Mouse (Mus musculus): Measurements from ENCODE around the gene Usp6nl. TPM values are rescaled to one million over a fixed set of nuclear protein-coding genes. Genes with fewer than 3 reads are reported as not detected.

Usp6nl gene
- polyA plus RNA-seq, 1 experiment from 2014 or later, result 9.4 TPM

DNA sequence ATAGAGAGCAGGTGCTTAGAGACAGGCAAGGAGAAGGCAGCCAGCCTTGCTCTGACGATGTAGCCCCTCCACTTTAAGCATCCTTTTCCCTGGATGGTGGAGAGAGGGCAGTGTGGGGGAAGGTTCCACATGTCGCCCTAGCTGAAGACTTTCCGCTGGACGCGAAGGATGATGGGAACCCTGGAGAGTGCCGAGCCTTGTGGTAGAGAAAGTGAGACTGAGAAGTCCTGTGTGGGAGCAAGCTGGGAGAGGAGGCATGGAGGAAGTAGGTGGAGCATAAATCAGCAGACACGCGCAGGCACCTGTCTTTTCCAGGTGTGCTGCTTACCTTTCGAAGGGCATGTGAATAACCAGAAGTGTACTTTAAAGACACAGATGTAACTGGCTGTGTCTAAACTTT, 57.9 kb downstream of the Usp6nl start:
- H3K4me1 ChIP-seq, result peaks cover 56% of the 10 kb centered on the region
- no peaks in the 10 kb centered on the region for H3K36me3 ChIP-seq
- 80% methylated on average over 9 of the region's 9 CpGs for WGBS
- H3K4me2 ChIP-seq, result no peak overlapping the region
- H3K9ac ChIP-seq, result no peak overlapping the region
- H3K9me3 ChIP-seq (replicated peaks), result no peaks in the 10 kb centered on the region
- no peak for ATAC-seq (replicated peaks; ENCODE audit: low FRiP score)
- H3K4me3 ChIP-seq (replicated peaks), result no peak overlapping the region
- H3K27ac ChIP-seq, result no peak overlapping the region
- no peaks in the 10 kb centered on the region for H3K27me3 ChIP-seq

DNA sequence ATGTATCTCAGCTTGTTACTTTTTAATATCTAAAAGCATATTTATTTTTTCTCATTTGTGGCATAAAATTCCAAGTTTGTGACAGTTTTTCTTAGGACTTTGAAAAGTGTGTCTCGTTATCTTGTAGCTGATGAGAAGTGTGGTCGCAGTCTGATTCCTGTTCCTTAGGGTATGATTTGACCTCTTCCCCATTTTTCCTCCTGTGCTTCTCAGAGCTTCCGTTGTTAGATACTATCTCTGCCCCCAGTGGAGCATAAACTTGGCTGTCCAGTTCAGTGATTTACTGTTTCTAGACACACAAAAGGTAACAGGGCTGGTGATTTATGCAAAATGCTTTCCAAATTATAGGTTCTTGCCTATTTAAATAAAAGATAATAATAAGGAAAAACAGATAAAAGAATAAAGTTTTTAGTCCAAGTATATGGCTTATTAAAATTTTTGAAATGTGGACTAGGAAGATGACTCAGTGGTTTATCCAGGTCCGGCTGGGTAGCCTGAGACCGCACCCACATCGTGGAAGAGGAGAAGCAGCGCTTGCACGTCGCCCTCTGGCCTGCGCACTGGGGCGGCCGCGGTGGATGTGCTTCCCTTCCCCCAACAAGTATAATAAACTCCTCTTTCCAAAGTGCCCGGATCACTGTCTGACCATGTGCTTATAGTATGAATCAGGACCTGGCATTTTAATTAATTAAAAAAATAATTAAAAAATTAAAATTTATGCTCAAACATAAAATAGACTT, 62.1 kb downstream of the Usp6nl start:
- Histone ChIP-seq H3K9me3 (replicated peaks) (no peaks in the 10 kb centered on the region), H3K36me3 (no peaks in the 10 kb centered on the region), H3K4me2 (no peak overlapping the region), H3K4me1 (peaks cover 34% of the 10 kb centered on the region), H3K9ac (no peak overlapping the region), H3K4me3 (replicated peaks) (no peak overlapping the region), H3K27ac (no peak overlapping the region), H3K27me3 (no peaks in the 10 kb centered on the region)
- WGBS, result 52% methylated on average over 14 of the region's 14 CpGs
- peak; percentile 53; the same call in 1 of the 2 replicates for ATAC-seq (replicated peaks; ENCODE audit: low FRiP score)

DNA sequence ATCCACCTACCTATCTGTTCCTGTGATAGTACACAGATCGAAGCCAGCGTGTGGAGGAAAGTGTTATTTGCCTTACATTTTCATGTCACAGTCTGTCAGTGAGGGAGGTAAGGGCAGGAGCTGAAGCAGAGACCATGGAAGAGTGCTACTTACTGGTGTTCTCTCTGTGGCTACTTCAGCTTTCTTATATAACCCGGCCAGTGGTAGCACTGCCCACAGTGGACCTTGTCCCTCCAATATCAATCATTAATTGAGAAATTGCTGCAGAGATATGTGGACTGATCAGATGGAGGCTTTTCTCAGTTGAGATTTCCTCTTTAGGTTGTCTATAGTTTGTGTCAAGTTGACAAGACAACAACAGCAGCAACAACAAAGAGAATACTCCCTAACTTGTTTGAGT, 66.7 kb downstream of the Usp6nl start:
- H3K27me3 ChIP-seq, result no peaks in the 10 kb centered on the region
- H3K4me2 ChIP-seq, result no peak overlapping the region
- no peaks in the 10 kb centered on the region for H3K9me3 ChIP-seq (replicated peaks)
- no peak overlapping the region for H3K9ac ChIP-seq
- no peak overlapping the region for H3K4me3 ChIP-seq (replicated peaks)
- H3K27ac ChIP-seq, result no peak overlapping the region
- H3K36me3 ChIP-seq, result peaks cover 13% of the 10 kb centered on the region
- H3K4me1 ChIP-seq, result peaks cover 15% of the 10 kb centered on the region
- 81% methylated on average over 3 of the region's 3 CpGs for WGBS
- ATAC-seq (replicated peaks; ENCODE audit: low FRiP score), result no peak

DNA sequence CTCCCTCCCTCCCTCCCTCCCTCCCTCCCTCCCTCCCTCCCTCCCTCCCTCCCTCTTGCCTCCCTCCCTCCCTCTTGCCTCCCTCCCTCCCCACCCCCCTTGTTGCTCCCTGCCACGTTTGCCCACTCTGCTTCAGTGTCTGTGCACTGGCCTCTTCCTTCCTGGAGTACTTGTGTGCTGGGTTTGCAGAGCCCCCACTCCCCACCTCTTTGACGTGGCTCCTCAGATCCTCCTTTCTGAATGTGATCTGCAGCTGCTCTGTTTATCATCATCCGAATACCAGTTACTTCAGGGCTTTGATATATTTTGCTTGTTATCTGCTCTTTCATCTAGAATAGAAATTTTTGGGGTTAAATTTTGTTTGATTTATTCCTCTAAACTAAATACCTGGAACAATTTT, 68.8 kb downstream of the Usp6nl start:
- Histone ChIP-seq H3K27ac (no peak overlapping the region), H3K4me2 (no peak overlapping the region), H3K4me3 (replicated peaks) (no peak overlapping the region), H3K27me3 (no peaks in the 10 kb centered on the region), H3K4me1 (peaks cover 14% of the 10 kb centered on the region; the same call in 1 of the 2 replicates), H3K9ac (no peak overlapping the region), H3K9me3 (replicated peaks) (no peaks in the 10 kb centered on the region), H3K36me3 (peaks cover 15% of the 10 kb centered on the region)
- ATAC-seq (replicated peaks; ENCODE audit: low FRiP score), result no peak
- 47% methylated on average over 3 of the region's 3 CpGs for WGBS

DNA sequence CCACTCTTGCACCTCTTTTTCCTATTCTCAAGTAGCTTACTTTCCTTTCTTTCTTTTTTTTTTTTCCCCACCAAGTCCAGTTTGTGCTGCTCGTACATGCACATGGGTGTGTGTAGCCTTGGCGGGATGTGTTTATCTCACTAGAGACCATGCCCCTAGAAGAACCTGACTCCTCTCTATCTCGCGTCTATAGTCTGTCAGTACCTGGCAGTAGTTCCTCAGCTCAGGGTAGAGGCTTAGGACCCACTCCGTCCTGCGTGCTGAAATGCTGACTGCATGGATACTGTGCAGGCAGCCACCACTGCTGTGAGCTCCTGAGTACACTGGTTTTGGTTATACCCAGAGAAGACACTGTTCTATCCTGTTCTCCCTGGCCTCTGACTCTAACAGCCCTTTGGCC, 69.5 kb downstream of the Usp6nl start:
- H3K4me2 ChIP-seq, result no peak overlapping the region
- H3K4me1 ChIP-seq, result peaks cover 17% of the 10 kb centered on the region; the same call in 1 of the 2 replicates
- no peak overlapping the region for H3K9ac ChIP-seq
- H3K9me3 ChIP-seq (replicated peaks), result no peaks in the 10 kb centered on the region
- H3K36me3 ChIP-seq, result peaks cover 15% of the 10 kb centered on the region
- H3K27ac ChIP-seq, result no peak overlapping the region
- H3K4me3 ChIP-seq (replicated peaks), result no peak overlapping the region
- 91% methylated on average over 6 of the region's 6 CpGs for WGBS
- no peaks in the 10 kb centered on the region for H3K27me3 ChIP-seq
- ATAC-seq (replicated peaks; ENCODE audit: low FRiP score), result no peak

DNA sequence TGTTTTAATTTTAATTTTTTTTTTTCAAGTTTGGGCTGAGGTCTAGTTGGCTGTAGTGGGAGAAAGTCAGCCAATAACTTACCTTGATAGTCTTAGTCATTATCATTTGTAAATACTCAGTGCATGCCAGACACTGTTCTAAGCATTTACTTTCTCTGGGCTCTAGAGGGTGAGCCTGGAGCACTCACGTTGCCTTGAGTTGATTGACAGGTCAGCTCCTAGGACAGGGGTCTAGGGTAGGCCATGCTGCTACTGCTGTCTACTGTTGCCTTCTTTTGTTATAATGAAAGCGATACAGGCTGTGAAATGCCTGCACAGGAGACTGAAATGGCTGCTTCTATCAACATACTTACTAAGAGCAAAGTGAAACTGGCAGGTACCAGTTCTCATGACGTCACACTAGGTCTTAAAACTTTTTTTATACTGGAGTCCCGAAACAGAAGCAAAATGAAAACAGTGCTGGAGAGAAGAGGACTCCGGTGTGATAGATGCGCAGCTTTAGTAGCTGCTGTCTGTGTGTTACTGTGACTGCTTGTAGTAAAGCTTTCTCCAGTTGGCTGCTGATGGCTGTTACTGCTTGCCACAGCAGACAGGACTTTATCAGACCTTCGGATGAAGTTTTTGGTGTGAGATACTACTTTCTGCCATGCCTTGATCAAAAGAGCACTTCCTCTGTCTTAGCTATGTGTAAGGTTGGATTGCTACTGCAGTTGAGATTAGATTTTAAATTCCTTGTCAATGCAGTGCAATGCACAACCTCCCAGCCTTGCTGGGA, 73.6 kb downstream of the Usp6nl start:
- peaks cover 19% of the 10 kb centered on the region for H3K36me3 ChIP-seq
- H3K9ac ChIP-seq, result no peak overlapping the region
- no peaks in the 10 kb centered on the region for H3K27me3 ChIP-seq
- 72% methylated on average over 7 of the region's 7 CpGs for WGBS
- H3K9me3 ChIP-seq (replicated peaks), result no peaks in the 10 kb centered on the region
- ATAC-seq (replicated peaks; ENCODE audit: low FRiP score), result no peak
- no peak overlapping the region for H3K4me2 ChIP-seq
- no peak overlapping the region for H3K27ac ChIP-seq
- peaks cover 9% of the 10 kb centered on the region; the same call in 1 of the 2 replicates for H3K4me1 ChIP-seq
- H3K4me3 ChIP-seq (replicated peaks), result no peak overlapping the region

DNA sequence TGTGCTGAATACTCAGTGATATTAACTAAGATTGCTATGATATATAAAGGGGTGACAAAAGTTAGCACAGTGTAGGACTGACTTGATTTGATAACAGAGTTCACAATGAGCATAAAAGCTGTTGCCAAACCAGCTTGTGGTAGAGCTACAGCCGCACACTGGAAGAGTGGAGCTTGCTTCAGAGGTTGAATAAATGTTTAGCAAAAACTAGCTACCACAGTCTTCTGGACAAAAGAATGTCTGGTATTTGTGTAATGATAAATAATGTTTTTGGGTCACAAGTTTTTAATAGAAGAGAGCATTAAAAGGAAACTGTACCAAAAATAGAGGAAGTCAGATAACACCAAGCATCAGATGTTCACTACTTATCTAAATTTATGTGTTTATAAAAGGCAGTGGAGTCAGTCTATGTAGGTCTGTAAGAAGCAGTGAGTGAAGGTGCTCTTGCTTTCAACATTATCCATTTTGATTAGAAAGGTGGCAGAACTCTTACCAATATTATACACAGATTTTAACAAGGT, 74.2 kb downstream of the Usp6nl start:
- ATAC-seq (replicated peaks; ENCODE audit: low FRiP score), result no peak
- peaks cover 20% of the 10 kb centered on the region for H3K36me3 ChIP-seq
- H3K27me3 ChIP-seq, result no peaks in the 10 kb centered on the region
- peaks cover 9% of the 10 kb centered on the region; the same call in 1 of the 2 replicates for H3K4me1 ChIP-seq
- WGBS, result 65% methylated on average over 1 of the region's 1 CpGs
- no peak overlapping the region for H3K27ac ChIP-seq
- H3K4me3 ChIP-seq (replicated peaks), result no peak overlapping the region
- no peak overlapping the region for H3K4me2 ChIP-seq
- H3K9ac ChIP-seq, result no peak overlapping the region
- H3K9me3 ChIP-seq (replicated peaks), result no peaks in the 10 kb centered on the region

DNA sequence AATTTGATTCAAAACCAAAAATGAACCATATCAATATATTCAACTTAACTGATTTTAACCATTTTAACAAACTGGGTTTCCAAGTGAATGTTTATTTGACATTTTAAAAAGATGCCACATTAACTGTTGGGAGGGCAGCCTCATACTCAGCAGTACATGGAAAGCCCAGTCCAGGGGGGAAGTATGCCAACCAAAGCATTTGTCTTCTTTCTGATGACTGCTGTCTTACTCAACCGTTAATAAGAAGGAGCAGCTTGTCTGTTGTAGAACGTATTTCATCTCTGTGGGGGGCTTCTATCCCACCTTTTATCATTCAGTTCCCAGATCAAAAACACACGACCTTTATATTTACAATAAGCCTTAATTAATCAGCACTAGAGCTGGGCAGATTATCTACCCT, 74.7 kb downstream of the Usp6nl start:
- WGBS, result 67% methylated on average over 3 of the region's 3 CpGs

DNA sequence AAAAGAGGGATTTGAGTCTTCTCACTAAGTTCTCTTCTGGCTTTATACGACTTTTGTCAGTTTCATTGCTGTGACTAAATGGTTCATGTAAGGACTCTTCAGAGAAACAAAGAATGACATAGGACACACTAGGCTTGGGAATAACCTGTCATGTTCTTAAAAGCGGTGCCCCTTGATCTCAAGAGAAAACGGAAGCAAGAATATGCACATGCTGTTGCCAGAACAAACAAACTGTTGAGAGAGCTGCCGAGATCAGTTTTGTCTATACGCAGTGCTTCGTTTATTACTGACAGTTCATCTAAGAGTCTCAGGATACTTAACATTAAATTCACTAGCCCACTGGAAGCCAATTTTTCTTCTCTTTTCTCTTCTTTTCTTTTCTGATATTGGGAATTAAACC, 76.4 kb downstream of the Usp6nl start:
- H3K36me3 ChIP-seq, result peaks cover 8% of the 10 kb centered on the region; the same call in 1 of the 2 replicates
- no peak overlapping the region for H3K9ac ChIP-seq
- peaks cover 14% of the 10 kb centered on the region for H3K4me1 ChIP-seq
- no peak overlapping the region for H3K4me3 ChIP-seq (replicated peaks)
- H3K9me3 ChIP-seq (replicated peaks), result no peaks in the 10 kb centered on the region
- H3K4me2 ChIP-seq, result no peak overlapping the region
- H3K27ac ChIP-seq, result no peak overlapping the region
- ATAC-seq (replicated peaks; ENCODE audit: low FRiP score), result no peak
- no peaks in the 10 kb centered on the region for H3K27me3 ChIP-seq
- 63% methylated on average over 6 of the region's 6 CpGs for whole genome bisulfite sequencing

More for the DNA sequence above, 74.7 kb downstream of the Usp6nl start:
- H3K4me3 ChIP-seq (replicated peaks), result no peak overlapping the region
- no peak overlapping the region for H3K9ac ChIP-seq
- H3K9me3 ChIP-seq (replicated peaks), result no peaks in the 10 kb centered on the region
- no peak for ATAC-seq (replicated peaks; ENCODE audit: low FRiP score)
- H3K36me3 ChIP-seq, result peaks cover 16% of the 10 kb centered on the region
- peaks cover 9% of the 10 kb centered on the region; the same call in 1 of the 2 replicates for H3K4me1 ChIP-seq
- H3K4me2 ChIP-seq, result no peak overlapping the region
- no peaks in the 10 kb centered on the region for H3K27me3 ChIP-seq
- H3K27ac ChIP-seq, result no peak overlapping the region

DNA sequence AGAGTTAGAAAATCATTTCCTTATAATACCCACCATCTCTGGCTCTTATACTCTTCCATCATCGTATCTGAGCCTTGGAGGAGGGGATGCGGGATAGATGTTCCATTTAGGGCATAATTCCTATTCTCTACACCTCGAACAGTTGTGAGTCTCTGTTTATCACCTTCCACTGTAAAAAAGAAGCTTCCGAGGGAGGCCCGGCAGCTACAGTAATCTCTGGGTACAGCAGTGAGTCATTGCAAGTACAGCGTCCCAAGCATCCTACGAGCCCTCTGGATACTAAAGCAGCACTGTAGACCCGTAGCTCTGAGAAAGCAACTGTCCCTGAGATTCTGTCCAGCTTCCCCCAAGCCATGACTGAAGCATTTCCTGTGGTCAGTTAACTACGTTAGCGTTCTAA, 78.6 kb downstream of the Usp6nl start:
- no peaks in the 10 kb centered on the region for H3K9me3 ChIP-seq (replicated peaks)
- H3K4me2 ChIP-seq, result no peak overlapping the region
- H3K4me1 ChIP-seq, result peaks cover 22% of the 10 kb centered on the region
- no peak for ATAC-seq (replicated peaks; ENCODE audit: low FRiP score)
- H3K27me3 ChIP-seq, result no peaks in the 10 kb centered on the region
- no peak overlapping the region for H3K27ac ChIP-seq
- WGBS, result 88% methylated on average over 10 of the region's 10 CpGs
- H3K9ac ChIP-seq, result no peak overlapping the region
- H3K4me3 ChIP-seq (replicated peaks), result no peak overlapping the region
- peaks cover 5% of the 10 kb centered on the region; the same call in 1 of the 2 replicates for H3K36me3 ChIP-seq

DNA sequence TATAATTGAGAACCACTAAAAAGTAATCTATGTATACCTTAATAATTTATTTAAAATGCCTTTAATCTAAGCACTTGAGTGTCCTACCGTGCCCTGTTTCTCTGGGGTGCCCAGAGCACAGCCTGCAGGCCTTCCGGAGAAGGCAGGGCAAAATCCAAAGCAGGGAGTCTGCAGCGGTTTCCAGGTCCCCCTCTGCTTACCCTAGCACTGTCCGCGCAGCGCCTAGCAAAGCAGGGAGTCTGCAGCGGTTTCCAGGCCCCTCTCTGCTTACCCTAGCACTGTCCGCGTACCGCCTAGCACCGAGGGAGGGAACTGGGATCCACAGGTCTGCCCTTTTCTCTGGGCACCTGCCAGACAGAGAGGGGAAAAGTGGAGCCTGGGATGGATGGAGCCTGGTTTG, 80.9 kb downstream of the Usp6nl start:
- no peak overlapping the region for H3K4me2 ChIP-seq
- no peaks in the 10 kb centered on the region for H3K27me3 ChIP-seq
- H3K27ac ChIP-seq, result peak overlapping the region; percentile 62
- H3K9ac ChIP-seq, result no peak overlapping the region
- 20% methylated on average over 11 of the region's 11 CpGs for WGBS
- no peak overlapping the region for H3K4me3 ChIP-seq (replicated peaks)
- H3K9me3 ChIP-seq (replicated peaks), result no peaks in the 10 kb centered on the region
- H3K4me1 ChIP-seq, result peaks cover 23% of the 10 kb centered on the region
- ATAC-seq (replicated peaks; ENCODE audit: low FRiP score), result peak; percentile 75
- peaks cover 5% of the 10 kb centered on the region; the same call in 1 of the 2 replicates for H3K36me3 ChIP-seq

DNA sequence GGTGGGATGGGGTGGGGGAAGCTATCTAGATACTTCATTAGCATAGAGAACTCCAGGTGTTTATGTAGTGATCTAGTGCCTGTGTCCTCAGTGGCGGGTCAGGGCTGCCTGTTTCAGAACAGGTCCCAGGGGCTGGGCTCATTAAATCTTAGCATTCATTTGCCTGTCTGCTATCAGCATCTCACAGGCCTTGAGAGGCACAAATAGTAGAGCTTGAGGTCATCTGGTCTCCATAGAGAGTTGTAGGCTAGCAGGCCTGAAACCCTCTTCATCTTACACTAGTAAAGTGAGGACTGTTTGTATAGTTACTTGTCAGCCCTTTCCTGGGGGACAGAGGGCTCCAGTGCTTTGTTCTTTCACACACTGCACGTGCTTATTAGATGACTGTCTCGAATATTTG, 81.5 kb downstream of the Usp6nl start:
- Histone ChIP-seq H3K27me3 (no peaks in the 10 kb centered on the region), H3K36me3 (peaks cover 8% of the 10 kb centered on the region; the same call in 1 of the 2 replicates), H3K27ac (no peak overlapping the region), H3K4me3 (replicated peaks) (no peak overlapping the region), H3K9me3 (replicated peaks) (no peaks in the 10 kb centered on the region), H3K4me1 (peaks cover 24% of the 10 kb centered on the region), H3K4me2 (no peak overlapping the region), H3K9ac (no peak overlapping the region)
- no peak for ATAC-seq (replicated peaks; ENCODE audit: low FRiP score)
- WGBS, result 58% methylated on average over 3 of the region's 3 CpGs

Measured in kidney, embryonic 15.5 days (tissue).